Mouse (Mus musculus): ENCODE data around the gene Hist1h2ao.

- TF ChIP-seq CTCF (IDR thresholded peaks at IDR 0.05; ENCODE audit: control insufficient read depth, insufficient read depth, insufficient replicate concordance, low read depth, low read length) = no peak
- TF ChIP-seq POLR2A (IDR thresholded peaks at IDR 0.05; ENCODE audit: control insufficient read depth, low read depth, low read length) = no peak
Measured at GRCm38 (mm10) chr13:21783734-21784161, 26.5 kb upstream of the Hist1h2ao start.
